Mouse (Mus musculus): ENCODE results near the gene Zfp414.
A peak's percentile ranks its signal among the peaks of the same experiment; 100 is the strongest.
"Not testable (repeated sequence)": the region's sequence is repeated elsewhere in the genome, so short reads cannot be mapped to it uniquely, and the experiment has no call there.

Gene Zfp414

GRCm38 (mm10) chr17:33628621-33629486, at the start of gene Zfp414:
Zfp414 (plus strand) TSS chr17:33629090.
- DNase-seq (ENCODE audit: low read depth), result peak; percentile 96

GRCm38 (mm10) chr17:33584061-33584460, 44.8 kb upstream of the Zfp414 start:
- no peak for DNase-seq (ENCODE audit: low read depth)

GRCm38 (mm10) chr17:33586011-33586410, 42.9 kb upstream of the Zfp414 start:
- no peak for DNase-seq (ENCODE audit: low read depth)

GRCm38 (mm10) chr17:33597271-33597670, 31.6 kb upstream of the Zfp414 start:
- DNase-seq (ENCODE audit: low read depth), result no peak

DNA sequence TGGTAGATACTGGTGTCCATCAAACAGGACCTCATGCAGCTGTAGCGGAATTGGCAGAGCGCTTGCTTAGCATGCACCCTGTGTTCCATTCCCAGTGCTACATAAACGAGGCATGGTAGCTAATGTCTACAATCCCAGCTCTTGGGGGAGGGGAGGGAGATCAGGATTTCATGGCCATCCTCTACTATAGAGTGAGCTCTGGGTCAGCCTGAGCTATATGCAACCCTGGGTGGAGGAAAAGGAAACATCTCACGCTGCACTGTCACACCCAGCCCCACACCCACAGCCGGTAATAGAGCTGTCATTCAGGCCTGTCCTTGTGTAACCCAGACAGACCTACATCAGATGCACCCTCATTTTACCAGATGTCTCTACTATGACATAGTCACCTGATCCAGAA, 30.4 kb upstream of the Zfp414 start:
- DNase-seq (ENCODE audit: low read depth), result no peak

GRCm38 (mm10) chr17:33599836-33600475, 28.9 kb upstream of the Zfp414 start:
- DNase-seq (ENCODE audit: low read depth), result no peak

DNA sequence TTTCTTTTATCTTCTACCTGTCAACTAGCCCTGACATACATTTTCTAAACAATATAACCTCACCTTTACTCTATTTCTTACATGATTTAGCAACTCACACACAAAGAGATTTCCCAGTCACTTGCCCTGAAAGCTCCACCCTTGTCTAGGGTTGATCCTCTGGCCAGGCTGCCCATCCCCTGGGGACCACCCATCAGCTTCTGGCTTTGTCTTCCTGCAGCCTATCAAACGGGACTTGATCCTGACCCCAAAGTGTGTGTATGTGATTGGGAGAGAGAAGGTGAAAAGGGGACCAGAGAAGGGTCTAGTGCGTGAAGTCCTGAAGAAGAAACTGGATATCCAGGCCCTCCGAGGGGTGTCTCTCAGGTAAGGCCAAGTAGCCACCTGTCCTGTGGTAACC, 28.1 kb upstream of the Zfp414 start:
- no peak for DNase-seq (ENCODE audit: low read depth)

DNA sequence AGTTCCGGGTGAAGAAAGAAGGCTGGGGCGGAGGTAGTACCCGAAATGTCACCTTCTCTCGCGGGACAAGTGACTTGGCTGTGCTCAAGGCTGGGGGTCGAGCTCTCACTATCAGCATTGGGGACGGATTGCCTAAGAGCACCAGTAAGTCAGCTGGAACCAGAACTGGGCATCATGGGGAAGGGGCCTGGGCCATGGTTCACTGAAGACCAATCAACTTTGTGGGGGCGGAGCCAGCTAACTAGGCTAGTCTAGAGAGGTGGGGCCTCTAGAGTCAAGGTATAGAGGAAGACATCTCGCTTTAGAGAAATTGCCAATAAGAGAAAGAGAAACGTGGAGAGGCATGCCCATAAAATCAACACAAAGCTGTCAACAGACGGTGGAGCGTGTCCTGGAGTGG, 26.9 kb upstream of the Zfp414 start:
- no peak for DNase-seq (ENCODE audit: low read depth)

DNA sequence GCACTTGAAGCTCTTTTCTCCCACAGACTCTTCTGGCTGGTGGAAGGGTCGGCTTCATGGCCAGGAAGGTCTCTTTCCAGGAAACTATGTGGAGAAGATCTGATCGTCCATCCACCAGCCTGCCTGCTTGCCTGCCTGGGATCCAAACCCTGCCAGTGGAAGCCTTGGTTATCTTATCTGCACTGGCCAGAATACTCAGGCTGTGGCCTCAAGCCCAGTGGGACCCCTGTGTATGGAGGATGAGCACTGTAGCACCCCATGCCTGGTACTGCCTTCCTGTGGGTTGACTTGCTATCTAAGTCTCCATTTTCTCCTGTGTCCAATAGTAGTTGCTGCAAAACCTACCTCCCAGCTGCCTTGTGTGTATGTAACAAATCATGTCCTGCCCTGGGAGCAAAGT, 21.6 kb upstream of the Zfp414 start:
- DNase-seq (ENCODE audit: low read depth), result no peak

DNA sequence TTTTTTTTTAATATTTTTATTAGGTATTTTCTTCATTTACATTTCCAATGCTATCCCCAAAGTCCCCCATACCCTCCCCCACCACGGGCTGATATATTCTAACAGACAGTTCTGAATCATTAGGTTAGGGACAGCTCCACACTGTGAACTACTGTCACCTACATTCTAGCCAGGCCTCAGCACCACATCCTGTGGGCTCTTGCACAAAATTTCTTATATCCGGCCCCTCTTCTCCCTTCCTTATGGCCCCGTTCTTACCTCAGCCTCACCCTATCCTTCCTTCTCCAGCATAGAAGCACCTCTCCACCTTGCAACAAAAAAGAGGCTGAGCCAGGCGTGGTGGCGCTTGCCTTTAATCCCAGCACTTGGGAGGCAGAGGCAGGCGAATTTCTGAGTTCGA, 18.3 kb upstream of the Zfp414 start:
- DNase-seq (ENCODE audit: low read depth), result no peak

- DNase-seq (ENCODE audit: low read depth), result not testable (repeated sequence)
These were observed 15.2 kb upstream of the Zfp414 start for GRCm38 (mm10) chr17:33613726-33614125.

DNA sequence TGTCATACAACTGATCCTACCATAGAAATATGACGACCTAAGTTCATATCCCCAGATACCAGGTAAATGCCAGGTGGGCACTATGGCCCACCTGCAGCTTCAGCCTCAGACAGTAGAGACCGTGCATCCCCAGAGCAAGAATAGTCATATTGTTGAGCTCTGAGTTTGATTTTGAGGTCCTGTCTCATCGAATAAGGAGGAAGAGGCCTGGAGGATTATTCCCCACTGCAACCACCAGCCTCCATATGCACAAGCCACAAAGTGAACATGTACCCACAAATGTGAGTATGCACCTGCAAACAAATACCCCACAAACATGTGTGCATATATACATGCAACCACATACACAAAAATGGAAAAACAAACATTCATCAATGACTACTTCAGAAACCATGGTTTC, 1.6 kb upstream of the Zfp414 start:
- no peak for DNase-seq (ENCODE audit: low read depth)

- no peak for DNase-seq (ENCODE audit: low read depth)
These were observed 716 bp downstream of the Zfp414 start for GRCm38 (mm10) chr17:33629487-33630125.

- peak; percentile 66 for DNase-seq (ENCODE audit: low read depth)
These were observed 1.4 kb downstream of the Zfp414 start for GRCm38 (mm10) chr17:33630171-33630895.

- DNase-seq (ENCODE audit: low read depth), result no peak
These were observed 2.3 kb downstream of the Zfp414 start for GRCm38 (mm10) chr17:33631236-33631635.

DNA sequence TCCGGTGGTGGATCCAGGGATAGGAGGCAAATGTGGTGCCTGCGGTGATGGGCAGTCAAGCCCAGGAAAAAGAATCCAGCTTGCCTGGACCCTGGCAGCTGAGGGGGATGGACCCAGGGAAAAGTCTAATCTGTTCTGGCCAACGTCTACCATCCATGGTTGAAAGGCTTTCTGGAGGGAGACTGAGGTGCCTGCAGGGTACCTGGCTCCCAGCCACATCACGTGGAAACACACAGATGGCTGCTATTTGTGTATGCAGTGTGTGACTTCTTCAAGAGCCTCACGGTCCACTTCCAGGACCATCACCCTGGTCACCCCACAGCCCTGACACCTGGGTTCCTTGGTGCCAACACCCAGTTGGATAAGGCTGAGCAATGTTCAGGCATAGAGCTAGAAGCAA, 2.9 kb downstream of the Zfp414 start:
- no peak for DNase-seq (ENCODE audit: low read depth)

DNA sequence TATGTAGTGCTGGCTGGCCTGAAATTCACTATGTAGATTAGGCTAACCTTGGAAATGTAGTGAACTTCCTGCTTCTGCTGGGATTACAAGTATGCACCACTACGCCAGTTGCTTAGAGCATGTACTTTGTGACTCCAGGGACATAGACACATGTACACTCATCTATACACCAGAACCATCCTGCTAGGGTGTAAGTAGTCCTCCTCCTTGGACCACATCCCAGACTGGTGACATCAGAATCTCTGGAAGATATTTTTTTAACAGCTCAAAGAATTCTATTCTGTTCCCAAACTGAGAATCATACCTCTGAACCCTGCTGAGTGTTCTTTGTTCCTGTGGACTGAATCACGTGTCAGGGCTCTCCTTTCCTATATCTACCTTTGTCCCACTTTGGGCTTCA, 8.1 kb downstream of the Zfp414 start:
- DNase-seq (ENCODE audit: low read depth), result peak; percentile 75

GRCm38 (mm10) chr17:33637516-33638276, 8.8 kb downstream of the Zfp414 start, which contains the start of gene Pram1:
Pram1 (plus strand) TSS chr17:33638056.
- DNase-seq (ENCODE audit: low read depth), result no peak

- DNase-seq (ENCODE audit: low read depth), result no peak
These were observed 10.9 kb downstream of the Zfp414 start for GRCm38 (mm10) chr17:33639743-33640142.

GRCm38 (mm10) chr17:33644068-33644467, 15.2 kb downstream of the Zfp414 start:
- DNase-seq (ENCODE audit: low read depth), result no peak

DNA sequence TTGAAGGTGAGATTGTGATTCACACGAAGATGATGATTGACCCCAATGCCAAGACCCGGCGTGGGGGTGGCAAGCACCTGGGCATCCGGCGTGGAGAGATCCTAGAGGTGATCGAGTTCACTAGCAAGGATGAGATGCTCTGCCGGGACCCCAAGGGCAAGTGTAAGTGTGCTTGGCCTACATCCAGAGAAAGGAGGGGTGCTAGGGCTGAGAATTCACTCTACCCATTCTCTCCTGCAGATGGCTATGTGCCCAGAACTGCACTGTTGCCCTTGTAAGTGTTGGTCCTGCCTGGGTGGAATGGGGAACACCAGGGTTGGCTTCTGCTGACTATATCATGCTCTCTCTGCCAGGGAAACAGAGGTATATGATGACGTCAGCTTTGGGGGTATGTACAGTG, 16.2 kb downstream of the Zfp414 start:
- DNase-seq (ENCODE audit: low read depth), result no peak
